In genomic region chr6:4993600-4994160, GRCm38 (mm10) we compare ENCODE assay signal across 8 mouse cellular contexts.
DNase-seq lines count a peak whose midpoint lies in the region; ATAC-seq and TF ChIP-seq lines count a peak whose summit lies in the region.

No protein-coding gene starts in this region.

- no peak overlapping the region for H3K4me3 ChIP-seq in lung, embryonic 14.5 days (ENCODE audit: low read depth, low read length)
- H3K4me3 ChIP-seq in limb, embryonic 10.5 days, result 0 out of 2 replicates have a peak overlapping the region, but pooled peaks have one; percentile 8
- H3K4me3 ChIP-seq in stomach, embryonic 14.5 days (ENCODE audit: low read depth, low read length), result no peak overlapping the region

- H3K27me3 ChIP-seq in lung, embryonic 14.5 days (ENCODE audit: insufficient read depth, low read length), result no peaks in the 10 kb centered on the region
- H3K27me3 ChIP-seq in limb, embryonic 10.5 days (ENCODE audit: low read depth, poor library complexity, severe bottlenecking), result no peaks in the 10 kb centered on the region
- no peaks in the 10 kb centered on the region for H3K27me3 ChIP-seq in stomach, embryonic 14.5 days (ENCODE audit: control insufficient read depth, insufficient read depth, low read length)

- H3K4me1 ChIP-seq in lung, embryonic 14.5 days (ENCODE audit: insufficient read depth), result peaks cover 3% of the 10 kb centered on the region; the same call in 1 of the 2 replicates
- H3K4me1 ChIP-seq in limb, embryonic 10.5 days, result peaks cover 47% of the 10 kb centered on the region
- H3K4me1 ChIP-seq in stomach, embryonic 14.5 days (ENCODE audit: control insufficient read depth, insufficient read depth, low read length), result peaks cover 16% of the 10 kb centered on the region

- H3K27ac ChIP-seq in lung, embryonic 14.5 days (ENCODE audit: low read depth), result peak overlapping the region; percentile 18; the same call in 1 of the 2 replicates
- peak overlapping the region; percentile 81 for H3K27ac ChIP-seq in limb, embryonic 10.5 days
- peak overlapping the region; percentile 77 for H3K27ac ChIP-seq in stomach, embryonic 14.5 days (ENCODE audit: low read length)

- no peaks in the 10 kb centered on the region for H3K9me3 ChIP-seq in lung, embryonic 14.5 days (ENCODE audit: low read depth, low read length)
- no peaks in the 10 kb centered on the region for H3K9me3 ChIP-seq in limb, embryonic 10.5 days (replicated peaks)
- no peaks in the 10 kb centered on the region for H3K9me3 ChIP-seq in stomach, embryonic 14.5 days (ENCODE audit: control insufficient read depth, low read depth, low read length)

- H3K36me3 ChIP-seq in lung, embryonic 14.5 days (ENCODE audit: insufficient read depth), result no peaks in the 10 kb centered on the region
- H3K36me3 ChIP-seq in limb, embryonic 10.5 days, result no peaks in the 10 kb centered on the region
- no peaks in the 10 kb centered on the region for H3K36me3 ChIP-seq in stomach, embryonic 14.5 days (ENCODE audit: control insufficient read depth, insufficient read depth, low read length)

- H3K4me2 ChIP-seq in lung, embryonic 14.5 days, result peak overlapping the region; percentile 37; the same call in 1 of the 2 replicates
- peak overlapping the region; percentile 19 for H3K4me2 ChIP-seq in stomach, embryonic 14.5 days (replicated peaks; ENCODE audit: low read depth, low read length)

- H3K9ac ChIP-seq in lung, embryonic 14.5 days, result no peak overlapping the region
- no peak overlapping the region for H3K9ac ChIP-seq in stomach, embryonic 14.5 days (replicated peaks; ENCODE audit: low read depth, low read length)

- peak; percentile 8 for DNase-seq in adrenal gland, adult 2 months
- no peak for DNase-seq in adrenal gland, adult 8-10 months
- peak; percentile 48 for DNase-seq in lung, embryonic 14.5 days
- DNase-seq in lung, postnatal 14 days, result no peak
- DNase-seq in limb, embryonic 10.5 days (ENCODE audit: low spot score), result peak; percentile 55
- DNase-seq in spleen, postnatal 10 days (ENCODE audit: low spot score in 2 of 2), result no peak

- no peak for TF ChIP-seq CTCF in lung, embryonic 14.5 days (IDR thresholded peaks at IDR 0.05; ENCODE audit: low read depth)

- peak; percentile 21; the same call in 1 of the 2 replicates for ATAC-seq in lung, embryonic 14.5 days (ENCODE audit: insufficient read depth)
- ATAC-seq in stomach, embryonic 14.5 days (ENCODE audit: insufficient number of reproducible peaks, insufficient read depth, low FRiP score, low read depth), result no peak
- no peak for ATAC-seq in megakaryocyte-erythroid progenitor cell, adult 5-6 weeks (replicated peaks; ENCODE audit: low FRiP score, low TSS enrichment, poor library complexity, severe bottlenecking)

- WGBS in lung, embryonic 14.5 days, result 38% methylated on average over 15 of the region's 15 CpGs
- WGBS in limb, embryonic 10.5 days, result 36% methylated on average over 15 of the region's 15 CpGs
- 42% methylated on average over 15 of the region's 15 CpGs for WGBS in stomach, embryonic 14.5 days

Comparison
In these comparisons a context has a peak if more than half of its experiments do, and no peak if none do; other contexts are left out.
1. DNase-seq: peak in adrenal gland, adult 2 months (single experiment), lung, embryonic 14.5 days (single experiment) and limb, embryonic 10.5 days (single experiment); none in adrenal gland, adult 8-10 months (single experiment), lung, postnatal 14 days (single experiment) and spleen, postnatal 10 days (0 of 2).
2. H3K27ac ChIP-seq: peak in every context shown above with its lines; median percentile 81 in limb, embryonic 10.5 days; 77 in stomach, embryonic 14.5 days; 18 in lung, embryonic 14.5 days.